Mouse (Mus musculus) brain, adult 2 months (tissue): ENCODE data around the gene Chd5.
A peak's percentile ranks its signal among the peaks of the same experiment; 100 is the strongest.

ENCODE experiments used
- DNase-seq: peaks from one replicate; pipeline ENCODE4 v3.0.0; 2011; ENCODE audit warnings: low read depth, low spot score

Gene Chd5

GRCm38 (mm10) chr4:152434836-152435235, 96.4 kb downstream of the Chd5 start:
- peak; percentile 96 for DNase-seq

GRCm38 (mm10) chr4:152435255-152435654, 96.8 kb downstream of the Chd5 start:
- DNase-seq, result peak; percentile 82
